In genomic region chrX:9199761-9200371, GRCm38 (mm10) we compare ENCODE assay signal across 7 mouse cellular contexts. TPM values are rescaled to one million over a fixed set of nuclear protein-coding genes. Genes with fewer than 3 reads are reported as not detected.
DNase-seq lines count a peak whose midpoint lies in the region; ATAC-seq lines count a peak whose summit lies in the region.

Gene Lancl3, plus strand, starts transcription at chrX:9199902.

- H3K9ac ChIP-seq in embryonic facial prominence, embryonic 12.5 days, result 0 out of 2 replicates have a peak within 1 kb of the TSS, but pooled peaks have one; percentile 15
- H3K9ac ChIP-seq in stomach, embryonic 15.5 days, result no peak within 1 kb of the TSS

- H3K4me1 ChIP-seq in embryonic facial prominence, embryonic 12.5 days, result no peaks in the 10 kb centered on the region
- no peaks in the 10 kb centered on the region for H3K4me1 ChIP-seq in stomach, embryonic 15.5 days

- H3K4me2 ChIP-seq in embryonic facial prominence, embryonic 12.5 days (replicated peaks), result peak within 1 kb of the TSS; percentile 61
- H3K4me2 ChIP-seq in stomach, embryonic 15.5 days, result peak within 1 kb of the TSS; percentile 73

- no peaks in the 10 kb centered on the region for H3K9me3 ChIP-seq in embryonic facial prominence, embryonic 12.5 days
- H3K9me3 ChIP-seq in stomach, embryonic 15.5 days, result no peaks in the 10 kb centered on the region

- peak within 1 kb of the TSS; percentile 41 for H3K4me3 ChIP-seq in embryonic facial prominence, embryonic 12.5 days
- H3K4me3 ChIP-seq in stomach, embryonic 15.5 days (replicated peaks), result peak within 1 kb of the TSS; percentile 45

- no peak within 1 kb of the TSS for H3K27ac ChIP-seq in embryonic facial prominence, embryonic 12.5 days
- H3K27ac ChIP-seq in stomach, embryonic 15.5 days, result no peak within 1 kb of the TSS

- intact Hi-C loops in heart, postnatal 25 days (cut with DNase I), result loop anchor here (1.0 kb wide), 1 partner anchor 21 kb away; no protein-coding TSS in a partner anchor

- WGBS in embryonic facial prominence, embryonic 12.5 days, result 15% methylated on average over 49 of the region's 49 CpGs
- 14% methylated on average over 31 of the region's 49 CpGs for WGBS in stomach, embryonic 15.5 days

- ATAC-seq in embryonic facial prominence, embryonic 12.5 days (ENCODE audit: insufficient number of reproducible peaks, insufficient read depth, low FRiP score, low TSS enrichment), result peak; percentile 72
- peak; percentile 89 for ATAC-seq in stomach, embryonic 15.5 days (ENCODE audit: insufficient read depth, low FRiP score, low read depth)

- peak; percentile 45 for DNase-seq in Muller cell, postnatal 12 days (ENCODE audit: inconsistent ontology term)
- peak; percentile 58 for DNase-seq in adrenal gland, postnatal 14 days
- DNase-seq in heart, postnatal 25 days (ENCODE audit: low spot score), result peak; percentile 13
- peak; percentile 47 to 58 for DNase-seq in kidney, postnatal 36 days
- DNase-seq in mesoderm, embryonic 11.5 days (ENCODE audit: low read depth, low spot score), result peak; percentile 13

- H3K27me3 ChIP-seq in embryonic facial prominence, embryonic 12.5 days, result peaks cover 11% of the 10 kb centered on the region; the same call in 1 of the 2 replicates
- H3K27me3 ChIP-seq in stomach, embryonic 15.5 days (replicated peaks), result no peaks in the 10 kb centered on the region

- no peaks in the 10 kb centered on the region for H3K36me3 ChIP-seq in embryonic facial prominence, embryonic 12.5 days
- H3K36me3 ChIP-seq in stomach, embryonic 15.5 days, result no peaks in the 10 kb centered on the region

RNA-seq across cellular contexts. Expression of gene Lancl3, which starts in this region (rescaled TPM):
- 1.9 and 2.7 TPM in 2 replicates for total RNA-seq in adrenal gland, postnatal 14 days (2021)
- 1.1 and 1.3 TPM in 2 replicates for polyA plus RNA-seq in embryonic facial prominence, embryonic 12.5 days (2016; fragmentation: Nextera tagmentation; extraction: Ambion mirVana)
- total RNA-seq in heart, postnatal 25 days (2021), result 1 to 10 TPM; 3.9 to 4.0 TPM
- 1.7 and 1.9 TPM in 2 replicates for polyA plus RNA-seq in stomach, embryonic 15.5 days (2015; fragmentation: Nextera tagmentation; extraction: Ambion mirVana)
